Mouse (Mus musculus) hindbrain, embryonic 14.5 days (tissue): ENCODE measurements at regions not wholly inside any gene's neighbourhood (a gene's known extent, or its start where the extent isn't known, plus 50 kb on each side); places are given as distances from the start of the nearest gene placed in this dataset.
A peak's percentile ranks its signal among the peaks of the same experiment; 100 is the strongest.

Experiments used
- ATAC-seq: fragments of 200-750 bp; cut with Nextera tagmentation; 2 replicates; pipeline ENCODE4 v1.8.0; 2017; ENCODE audit warnings: moderate number of reproducible peaks, mild to moderate bottlenecking, moderate TSS enrichment, moderate library complexity; ENCODE audit not compliant: low FRiP score
- DNase-seq: peaks from one replicate; pipeline ENCODE4 v3.0.0-alpha.2; 2015; ENCODE audit warnings: low spot score
- H3K27ac ChIP-seq: fragments of 300-500 bp; sonication (generic); 2 replicates; pipeline ENCODE4 v1.5.1; 2014; ENCODE audit warnings: mild to moderate bottlenecking, moderate library complexity
- H3K27me3 ChIP-seq: fragments of 300-500 bp; sonication (generic); 2 replicates; pipeline ENCODE4 v1.6.1; 2014; ENCODE audit warnings: mild to moderate bottlenecking, low read length, mixed read lengths; ENCODE audit not compliant: control insufficient read depth, insufficient read depth
- H3K36me3 ChIP-seq: fragments of 300-500 bp; sonication (generic); replicated peaks from 2 replicates; pipeline ENCODE4 v1.6.1; 2014; ENCODE audit not compliant: control insufficient read depth, insufficient read depth
- H3K4me1 ChIP-seq: fragments of 300-500 bp; sonication (generic); replicated peaks from 2 replicates; pipeline ENCODE4 v1.6.1; 2014; ENCODE audit warnings: antibody characterized with exemption, low read length, mixed read lengths; ENCODE audit not compliant: control insufficient read depth, insufficient read depth
- H3K4me2 ChIP-seq: fragments of 300-500 bp; sonication (generic); replicated peaks from 2 replicates; pipeline ENCODE4 v1.6.1; 2014; ENCODE audit warnings: mild to moderate bottlenecking, moderate library complexity
- H3K4me3 ChIP-seq: fragments of 300-500 bp; sonication (generic); replicated peaks from 2 replicates; pipeline ENCODE4 v1.5.1; 2014; ENCODE audit warnings: mild to moderate bottlenecking, low read length
- H3K9ac ChIP-seq: fragments of 300-500 bp; sonication (generic); 2 replicates; pipeline ENCODE4 v1.6.1; 2014
- H3K9me3 ChIP-seq: fragments of 300-500 bp; sonication (generic); 2 replicates; pipeline ENCODE4 v1.6.1; 2016; ENCODE audit warnings: low read length; ENCODE audit not compliant: control insufficient read depth
- WGBS: fragments of 180-500 bp; shearing (Covaris S2); extraction: QIAGEN DNeasy Blood & Tissue Kit; methylation state at CpG from one replicate; pipeline ENCODE4 v1.1.7; 2014; 5-methylcytosine and 5-hydroxymethylcytosine counted together

- Histone ChIP-seq H3K9ac (no peak overlapping the region), H3K9me3 (no peaks in the 10 kb centered on the region), H3K27me3 (no peaks in the 10 kb centered on the region), H3K27ac (no peak overlapping the region), H3K4me1 (no peaks in the 10 kb centered on the region), H3K4me3 (no peak overlapping the region), H3K36me3 (no peaks in the 10 kb centered on the region), H3K4me2 (no peak overlapping the region)
- 95% methylated on average over 5 of the region's 5 CpGs for WGBS
- DNase-seq (no peak), ATAC-seq (no peak)
Observed at GRCm38 (mm10) chr14:119966666-119967065, 75.6 kb downstream of the Oxgr1 start.

GRCm38 (mm10) chr14:119965842-119966483 lies 76.3 kb downstream of the Oxgr1 start:
- ATAC-seq, result peak; percentile 78
- DNase-seq, result peak; percentile 66
- Histone ChIP-seq H3K27me3 (no peaks in the 10 kb centered on the region), H3K4me1 (no peaks in the 10 kb centered on the region), H3K4me2 (no peak overlapping the region), H3K9ac (no peak overlapping the region), H3K4me3 (no peak overlapping the region), H3K27ac (no peak overlapping the region), H3K9me3 (no peaks in the 10 kb centered on the region), H3K36me3 (no peaks in the 10 kb centered on the region)
- WGBS, result 65% methylated on average over 11 of the region's 11 CpGs

GRCm38 (mm10) chr14:119963741-119964140 lies 78.5 kb downstream of the Oxgr1 start:
- no peak for ATAC-seq
- H3K27me3 ChIP-seq, result no peaks in the 10 kb centered on the region
- no peak overlapping the region for H3K9ac ChIP-seq
- no peak for DNase-seq
- H3K27ac ChIP-seq, result peak overlapping the region; percentile 52; the same call in 1 of the 2 replicates
- WGBS, result 73% methylated on average over 3 of the region's 3 CpGs
- no peaks in the 10 kb centered on the region for H3K9me3 ChIP-seq
- no peaks in the 10 kb centered on the region for H3K4me1 ChIP-seq
- H3K36me3 ChIP-seq, result no peaks in the 10 kb centered on the region
- H3K4me2 ChIP-seq, result no peak overlapping the region
- no peak overlapping the region for H3K4me3 ChIP-seq

- Histone ChIP-seq H3K9me3 (no peaks in the 10 kb centered on the region), H3K36me3 (no peaks in the 10 kb centered on the region), H3K4me3 (no peak overlapping the region), H3K27ac (no peak overlapping the region), H3K27me3 (no peaks in the 10 kb centered on the region), H3K4me1 (peaks cover 12% of the 10 kb centered on the region), H3K4me2 (no peak overlapping the region), H3K9ac (no peak overlapping the region)
- DNase-seq (peak; percentile 57), ATAC-seq (peak; percentile 62; the same call in 1 of the 2 replicates)
- WGBS, result 68% methylated on average over 14 of the region's 14 CpGs
Observed at GRCm38 (mm10) chr14:119953861-119954260, 88.4 kb downstream of the Oxgr1 start.

- H3K27ac ChIP-seq, result peak overlapping the region; percentile 26; the same call in 1 of the 2 replicates
- ATAC-seq, result no peak
- 57% methylated on average over 10 of the region's 10 CpGs for WGBS
- H3K9ac ChIP-seq, result no peak overlapping the region
- no peaks in the 10 kb centered on the region for H3K36me3 ChIP-seq
- peak; percentile 34 for DNase-seq
- no peaks in the 10 kb centered on the region for H3K27me3 ChIP-seq
- H3K4me2 ChIP-seq, result no peak overlapping the region
- no peaks in the 10 kb centered on the region for H3K9me3 ChIP-seq
- H3K4me3 ChIP-seq, result no peak overlapping the region
- peaks cover 12% of the 10 kb centered on the region for H3K4me1 ChIP-seq
Observed at GRCm38 (mm10) chr14:119952877-119953624, 89.2 kb downstream of the Oxgr1 start.
